Mouse (Mus musculus) lung, adult 2 months (tissue): Measurements from ENCODE around the gene Ndc80. TPM values are rescaled to one million over a fixed set of nuclear protein-coding genes. Genes with fewer than 3 reads are reported as not detected.
"Not testable (repeated sequence)": the region's sequence is repeated elsewhere in the genome, so short reads cannot be mapped to it uniquely, and the experiment has no call there.

Source experiments
- DNase-seq: peaks from one replicate; pipeline ENCODE4 v3.0.0; 2022
- H3K4me1 ChIP-seq: fragments of 200-500 bp; 2 replicates; pipeline ENCODE4 v1.6.1; 2011; ENCODE audit warnings: low read length; ENCODE audit not compliant: control insufficient read depth, insufficient read depth
- H3K4me3 ChIP-seq: fragments of 200-500 bp; replicated peaks from 2 replicates; pipeline ENCODE3; 2011; ENCODE audit warnings: low read depth, mild to moderate bottlenecking, control low read depth, low read length; ENCODE audit errors: extremely low read depth
- CTCF ChIP-seq: fragments of 200-500 bp; IDR thresholded peaks from 2 replicates; pipeline ENCODE4 v1.5.1; 2011; ENCODE audit warnings: mild to moderate bottlenecking, low read length, control low read depth; ENCODE audit not compliant: insufficient read depth
- POLR2A ChIP-seq: fragments of 200-500 bp; IDR thresholded peaks from 2 replicates; pipeline ENCODE4 v1.6.1; 2011; ENCODE audit warnings: low read depth, mild to moderate bottlenecking, control low read depth, low read length, borderline replicate concordance; ENCODE audit errors: extremely low read depth
- WGBS: fragments of 180-500 bp; shearing (Covaris S2); methylation state at CpG from one replicate; pipeline ENCODE4 v1.1.7; 2018; 5-methylcytosine and 5-hydroxymethylcytosine counted together
- polyA plus RNA-seq: library from polyadenylated mRNA; depleted of rRNA; stranded (reverse); fragments of >200 nt; gene quantifications from 2 replicates; pipeline ENCODE4 v1.2.3, GENCODE M21; 2012; rRNA removed

The Ndc80 gene
- polyA plus RNA-seq: 0.12 and 0.14 TPM in 2 replicates

DNA sequence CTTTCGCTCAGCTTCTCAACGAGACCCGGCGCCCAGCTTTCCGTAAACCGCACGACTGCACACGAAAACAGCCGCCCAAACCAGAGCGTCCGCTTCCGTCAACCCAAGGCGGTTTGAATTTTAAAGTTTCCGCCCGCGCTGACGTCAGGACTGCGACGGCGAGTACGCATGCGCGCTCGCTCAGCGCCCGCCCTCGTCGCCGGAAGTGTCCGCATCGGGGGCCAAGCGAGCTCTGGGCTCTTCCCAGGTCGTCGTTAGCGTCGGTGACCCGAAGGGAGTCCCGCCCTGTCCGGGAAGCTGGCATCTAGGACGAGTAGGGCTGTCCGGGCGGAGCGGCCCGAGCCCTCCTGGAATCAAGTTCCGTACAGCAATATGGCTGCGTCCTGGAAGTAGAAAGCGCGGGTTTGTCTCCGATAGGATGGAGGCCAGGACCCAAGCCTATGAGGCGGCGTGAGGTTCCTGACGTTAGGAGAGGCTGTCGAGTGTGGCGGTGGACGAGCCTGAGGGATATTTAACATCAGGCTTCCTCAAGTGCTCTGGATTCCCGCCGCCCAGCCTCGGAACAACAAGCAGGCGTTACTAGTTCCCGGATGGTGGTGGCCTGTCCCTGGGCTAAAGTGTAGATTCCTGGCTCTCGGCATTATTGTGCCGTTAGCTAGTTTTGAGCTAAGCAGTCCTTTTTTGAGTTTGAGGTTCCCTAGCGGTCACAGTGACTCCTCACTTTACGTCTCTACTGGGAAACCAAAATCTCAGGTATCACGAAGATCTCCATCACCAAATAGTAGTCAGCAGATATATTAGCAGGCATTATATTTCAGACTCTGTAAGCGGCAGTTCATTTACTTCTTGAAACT, at the start of gene Ndc80:
Ndc80 (minus strand) TSS at position 147 of the 854 bp plus-strand sequence.
- H3K4me3 ChIP-seq: peak within 1 kb of the TSS; percentile 73
- 1% methylated on average over 66 of the region's 66 CpGs for WGBS
- 0 out of 2 replicates have a peak, but pooled peaks cover 3% of the 10 kb centered on the region for H3K4me1 ChIP-seq
- TF ChIP-seq CTCF (no peak), POLR2A (peak; percentile 54; the same call in 1 of the 2 replicates)
- DNase-seq: peak; percentile 92

GRCm38 (mm10) chr17:71561631-71562030, 35.0 kb upstream of the Ndc80 start:
- no peak for DNase-seq
- Histone ChIP-seq H3K4me1 (no peaks in the 10 kb centered on the region), H3K4me3 (no peak overlapping the region)
- no peak for TF ChIP-seq CTCF

DNA sequence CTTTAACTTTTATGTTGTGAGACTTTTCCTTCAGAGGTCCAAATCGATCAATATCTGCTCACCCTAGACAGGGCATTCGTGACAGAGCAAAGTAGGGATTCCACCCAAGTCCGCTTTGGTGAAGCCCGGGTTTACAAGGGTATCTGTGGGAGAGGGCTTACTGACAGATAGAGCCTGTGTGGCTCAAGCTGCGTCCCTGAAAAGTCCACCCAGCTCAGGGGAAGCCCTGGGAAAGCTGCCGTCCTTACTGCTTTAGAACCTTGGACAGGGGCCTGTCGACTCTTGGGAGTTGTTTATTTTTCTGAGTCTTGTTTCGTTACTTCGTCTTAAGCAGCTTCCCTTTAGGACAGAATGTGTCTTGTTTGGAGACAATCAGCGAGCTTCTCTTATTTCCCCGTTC, 26.2 kb upstream of the Ndc80 start:
- H3K4me1 ChIP-seq: no peaks in the 10 kb centered on the region
- no peak overlapping the region for H3K4me3 ChIP-seq
- TF ChIP-seq POLR2A (no peak), CTCF (no peak)
- peak; percentile 5 for DNase-seq
- WGBS: 10% methylated on average over 11 of the region's 11 CpGs

- WGBS: under 1% methylated on average over 77 of the region's 78 CpGs
- peak; percentile 77 for DNase-seq
These were observed 25.2 kb upstream of the Ndc80 start, which contains the start of gene Spdya for GRCm38 (mm10) chr17:71551757-71552451. Gene Spdya, plus strand, starts transcription at chr17:71552061.

DNA sequence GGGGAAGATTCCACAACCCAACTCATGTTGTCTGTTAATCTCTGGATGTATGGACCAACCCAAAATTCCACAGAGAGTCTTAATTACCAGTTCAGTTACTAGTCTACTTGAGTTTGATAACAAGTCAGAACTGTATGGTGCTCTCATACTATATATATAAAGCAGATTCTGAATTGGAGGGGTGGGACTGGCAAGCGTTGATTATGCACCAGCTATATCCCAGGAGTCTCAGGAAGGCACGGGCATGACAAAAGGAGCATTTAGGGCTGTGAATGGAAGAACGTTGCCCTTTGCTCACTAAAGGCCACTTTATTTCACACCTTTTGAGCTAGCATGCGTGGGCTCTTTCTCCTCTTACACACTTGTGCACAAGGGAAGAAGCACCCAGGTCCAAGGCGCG, 24.7 kb upstream of the Ndc80 start:
- no peak for DNase-seq
- Histone ChIP-seq H3K4me3 (peak overlapping the region; percentile 49), H3K4me1 (no peaks in the 10 kb centered on the region)
- TF ChIP-seq POLR2A (no peak), CTCF (no peak)
- 11% methylated on average over 6 of the region's 6 CpGs for WGBS

More at GRCm38 (mm10) chr17:71551757-71552451, 25.2 kb upstream of the Ndc80 start, which contains the start of gene Spdya:
- Histone ChIP-seq H3K4me1 (no peaks in the 10 kb centered on the region), H3K4me3 (peak within 1 kb of the TSS; percentile 66)
- TF ChIP-seq POLR2A: no peak
- TF ChIP-seq CTCF: no peak

DNA sequence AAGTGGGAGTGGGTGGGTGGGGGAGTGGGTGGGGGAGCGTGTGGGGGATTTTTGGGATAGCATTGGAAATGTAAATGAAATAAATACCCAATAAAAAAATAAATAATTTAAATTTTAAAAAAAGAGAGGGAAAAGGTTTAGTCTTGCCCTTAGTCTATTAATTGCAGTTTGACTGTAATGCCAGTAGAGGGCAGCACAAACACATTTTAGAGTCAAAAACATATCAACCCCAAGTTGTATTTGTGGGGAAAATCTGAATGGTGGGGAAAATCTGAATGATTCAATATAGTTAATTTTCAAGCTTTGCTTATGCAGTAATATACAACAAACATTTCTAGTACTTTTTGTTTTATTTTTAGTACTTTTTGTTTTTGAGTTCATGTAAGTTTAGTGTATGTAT, 21.9 kb upstream of the Ndc80 start:
- Histone ChIP-seq H3K4me1 (no peaks in the 10 kb centered on the region), H3K4me3 (no peak overlapping the region)
- 8% methylated on average over 1 of the region's 1 CpGs for WGBS
- DNase-seq: no peak
- TF ChIP-seq POLR2A (no peak), CTCF (no peak)

- no peak for DNase-seq
These were observed 10.5 kb upstream of the Ndc80 start for GRCm38 (mm10) chr17:71537164-71537563.

DNA sequence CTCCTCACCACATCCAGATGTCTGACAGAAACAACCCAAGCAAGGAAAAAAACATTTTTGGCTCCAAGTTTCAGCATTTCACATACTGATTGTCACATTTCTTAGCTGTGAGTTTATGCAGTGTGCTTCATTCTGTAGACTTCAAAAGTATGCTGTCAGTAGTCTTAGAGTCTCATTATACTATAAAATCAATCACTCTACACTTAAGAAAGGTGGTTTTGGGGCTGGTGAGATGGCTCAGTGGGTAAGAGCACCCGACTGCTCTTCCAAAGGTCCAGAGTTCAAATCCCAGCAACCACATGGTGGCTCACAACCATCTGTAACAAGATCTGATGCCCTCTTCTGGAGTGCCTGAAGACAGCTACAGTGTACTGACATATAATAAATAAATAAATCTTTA, 8.9 kb upstream of the Ndc80 start:
- 68% methylated on average over 1 of the region's 1 CpGs for WGBS
- not testable (repeated sequence) for H3K4me3 ChIP-seq, DNase-seq

More at GRCm38 (mm10) chr17:71537164-71537563, 10.5 kb upstream of the Ndc80 start:
- 82% methylated on average over 3 of the region's 3 CpGs for WGBS
- Histone ChIP-seq H3K4me3 (no peak overlapping the region), H3K4me1 (no peaks in the 10 kb centered on the region)
- TF ChIP-seq CTCF (no peak), POLR2A (no peak)

GRCm38 (mm10) chr17:71528042-71528441, 1.4 kb upstream of the Ndc80 start:
- no peak for TF ChIP-seq CTCF
- no peak for TF ChIP-seq POLR2A
- 0 out of 2 replicates have a peak, but pooled peaks cover 3% of the 10 kb centered on the region for H3K4me1 ChIP-seq
- DNase-seq: no peak
- H3K4me3 ChIP-seq: no peak overlapping the region

More for the DNA sequence above, 8.9 kb upstream of the Ndc80 start:
- H3K4me1 ChIP-seq: not testable (repeated sequence)

- Histone ChIP-seq H3K4me1 (0 out of 2 replicates have a peak, but pooled peaks cover 3% of the 10 kb centered on the region), H3K4me3 (peak overlapping the region; percentile 61)
- 0% methylated on average over 13 of the region's 13 CpGs for WGBS
- TF ChIP-seq CTCF: no peak
- no peak for TF ChIP-seq POLR2A
- no peak for DNase-seq
These were observed 352 bp downstream of the Ndc80 start for GRCm38 (mm10) chr17:71526302-71526708.
